Mouse (Mus musculus) spleen, adult 2 months (tissue): Measurements from ENCODE around the gene Apobec1.

ENCODE experiments used
- CTCF ChIP-seq: fragments of 200-500 bp; IDR thresholded peaks from 2 replicates; pipeline ENCODE4 v1.5.1; 2011; ENCODE audit warnings: mild to moderate bottlenecking, inconsistent platforms; ENCODE audit not compliant: insufficient read depth, insufficient read length, insufficient replicate concordance; ENCODE audit errors: extremely low read depth
- POLR2A ChIP-seq: fragments of 200-500 bp; IDR thresholded peaks from 2 replicates; pipeline ENCODE4 v1.6.1; 2011; ENCODE audit warnings: low read depth, low read length, inconsistent platforms

DNA sequence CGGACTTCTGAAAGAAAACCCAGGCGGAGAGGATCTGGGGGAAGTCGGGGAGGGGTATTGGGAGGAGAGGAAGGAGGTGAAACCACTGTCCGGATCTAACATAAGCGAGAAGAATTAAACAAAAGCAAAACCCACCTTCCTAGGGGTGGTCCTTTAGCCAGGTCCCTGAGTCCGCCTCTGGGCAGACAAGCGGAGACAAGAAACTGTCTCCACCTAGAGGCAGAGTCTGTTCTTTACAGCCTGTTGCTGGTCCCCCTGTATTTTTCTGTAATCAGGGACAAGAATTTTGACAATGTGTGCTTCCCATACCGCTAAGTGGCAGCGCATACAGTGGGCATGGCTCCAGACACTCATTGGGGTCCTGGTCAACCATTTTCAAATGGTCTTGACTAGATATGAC lies 31.2 kb upstream of the Apobec1 start:
- TF ChIP-seq CTCF (peak; percentile 29; the same call in 1 of the 2 replicates), POLR2A (no peak)
